ENCODE assay signal across 26 mouse cellular contexts in genomic region chr12:72291266-72291665, GRCm38 (mm10).
"Had no signal": no experiment of that assay in that cellular context is flagged by ENCODE, and none has a peak within 500 bp of the region (broad histone marks: within the 10 kb centered on the region; RNA-seq: fewer than 3 reads in every experiment).

No protein-coding gene starts in this region.

- H3K36me3 ChIP-seq: heart, embryonic 13.5 days; heart, embryonic 15.5 days; kidney, embryonic 15.5 days; limb, embryonic 13.5 days; limb, embryonic 15.5 days had no signal

- H3K4me3 ChIP-seq: gastrocnemius, adult 2 months; heart, adult 2 months; heart, embryonic 13.5 days; heart, embryonic 15.5 days; kidney, embryonic 15.5 days; limb, embryonic 13.5 days; limb, embryonic 15.5 days had no signal

- ATAC-seq: hindbrain, embryonic 16.5 days; intestine, embryonic 16.5 days had no signal

- H3K9ac ChIP-seq: heart, embryonic 13.5 days; heart, embryonic 15.5 days; hindbrain, embryonic 14.5 days; kidney, embryonic 15.5 days; limb, embryonic 13.5 days; limb, embryonic 15.5 days; liver, embryonic 14.5 days had no signal

- H3K9me3 ChIP-seq: kidney, embryonic 15.5 days; limb, embryonic 15.5 days had no signal

- H3K27me3 ChIP-seq: heart, embryonic 13.5 days; heart, embryonic 15.5 days; kidney, embryonic 15.5 days; limb, embryonic 13.5 days; limb, embryonic 15.5 days had no signal

- H3K4me2 ChIP-seq: heart, embryonic 11.5 days; heart, embryonic 13.5 days; heart, embryonic 15.5 days; hindbrain, embryonic 14.5 days; kidney, embryonic 15.5 days; limb, embryonic 13.5 days; limb, embryonic 15.5 days; liver, embryonic 11.5 days had no signal

- DNase-seq: gastrocnemius, adult 2 months; gastrocnemius, postnatal 14 days; gastrocnemius, postnatal 36 days; heart, adult 2 months; heart, postnatal 14 days; heart, postnatal 36 days; kidney, adult 11 months; kidney, adult 2 months; kidney, adult 9 months; kidney, postnatal 14 days; kidney, postnatal 36 days; layer of hippocampus, adult 9-11 months; layer of hippocampus, postnatal 36 days; left cerebral cortex, postnatal 4 days had no signal

- H3K4me1 ChIP-seq: heart, embryonic 13.5 days; heart, embryonic 15.5 days; kidney, embryonic 15.5 days; limb, embryonic 13.5 days; limb, embryonic 15.5 days had no signal

- H3K27ac ChIP-seq: gastrocnemius, adult 2 months; heart, adult 2 months; heart, embryonic 13.5 days; heart, embryonic 15.5 days; hindbrain, embryonic 14.5 days; kidney, embryonic 15.5 days; kidney, postnatal 0 days; limb, embryonic 13.5 days; limb, embryonic 15.5 days; liver, embryonic 14.5 days had no signal
